Mouse (Mus musculus): Measurements from ENCODE around the gene Ly6c1. TPM values are rescaled to one million over a fixed set of nuclear protein-coding genes. Genes with fewer than 3 reads are reported as not detected.
"Not testable (repeated sequence)": the region's sequence is repeated elsewhere in the genome, so short reads cannot be mapped to it uniquely, and the experiment has no call there.

Gene Ly6c1
- 22.3 and 28.7 TPM in 2 replicates for total RNA-seq (2014; rRNA removed)
- polyA plus RNA-seq (2015; fragmentation: Nextera tagmentation; extraction: Ambion mirVana), result 22.8 and 22.9 TPM in 2 replicates

DNA sequence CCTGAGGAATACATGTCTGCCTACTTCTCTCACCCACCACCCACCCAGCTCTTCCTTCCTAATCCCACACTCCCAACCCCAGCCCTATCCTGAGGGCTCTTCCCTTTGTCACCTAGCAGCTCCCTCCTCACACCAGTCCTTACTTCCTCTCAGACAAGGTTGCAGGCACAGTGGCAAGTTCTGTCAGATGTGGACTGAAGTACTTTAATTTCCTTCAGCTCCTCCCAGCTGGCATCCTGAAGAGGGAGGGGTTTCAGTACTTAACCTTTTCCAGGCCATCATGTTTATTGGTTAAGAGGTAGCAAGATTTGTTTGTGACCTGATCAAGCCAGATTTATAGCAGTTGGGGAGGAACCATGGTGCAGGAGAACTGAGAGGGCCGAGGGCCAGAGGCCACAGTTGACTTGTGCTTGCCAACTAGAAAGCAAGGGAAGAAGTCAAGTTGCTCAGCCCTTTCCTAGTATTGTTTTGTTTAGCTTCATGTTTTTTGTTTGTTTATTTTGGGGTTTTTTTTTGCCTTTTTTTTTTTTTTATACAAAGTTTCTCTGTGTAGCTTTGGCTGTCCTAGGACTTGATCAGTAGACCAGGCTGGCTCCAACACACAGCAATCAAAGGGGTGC lies at the start of gene Ly6c1:
Ly6c1 (minus strand) TSS at position 189 of the 620 bp plus-strand sequence.
- H3K4me1 ChIP-seq (ENCODE audit: insufficient read depth); H3K9me3 ChIP-seq (ENCODE audit: low read length); H3K36me3 ChIP-seq (ENCODE audit: insufficient read depth); H3K4me2 ChIP-seq (ENCODE audit: low read depth); ATAC-seq; DNase-seq; H3K27ac ChIP-seq (ENCODE audit: low read depth, low read length); H3K27me3 ChIP-seq (ENCODE audit: insufficient read depth, low read length); H3K4me3 ChIP-seq (ENCODE audit: low read depth, low read length); H3K9ac ChIP-seq: not testable (repeated sequence)
- whole genome bisulfite sequencing, result 78% methylated on average over 1 of the region's 1 CpGs

DNA sequence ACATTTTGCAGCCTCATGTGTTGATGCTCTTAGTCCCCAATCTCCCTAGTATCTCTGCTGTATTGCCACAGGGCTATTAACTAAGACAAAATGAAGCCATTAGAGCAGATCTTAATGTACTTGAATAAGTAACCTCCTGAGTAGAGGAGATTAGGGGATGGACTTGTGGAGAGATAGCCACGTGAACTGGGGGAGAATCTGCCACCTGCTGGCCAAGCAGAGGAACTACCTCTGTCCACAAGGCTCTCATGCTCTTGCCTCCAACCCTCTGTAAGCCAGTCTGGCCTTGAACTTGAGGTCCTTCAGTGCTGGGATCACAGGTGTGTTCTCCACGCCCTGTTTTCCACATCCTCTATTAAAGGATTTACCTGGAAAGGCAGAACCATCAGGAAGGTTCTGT lies 39.4 kb upstream of the Ly6c1 start:
- not testable (repeated sequence) for H3K9me3 ChIP-seq (ENCODE audit: low read length); DNase-seq; ATAC-seq; H3K4me1 ChIP-seq (ENCODE audit: insufficient read depth); H3K9ac ChIP-seq; H3K36me3 ChIP-seq (ENCODE audit: insufficient read depth); H3K4me3 ChIP-seq (ENCODE audit: low read depth, low read length); H3K4me2 ChIP-seq (ENCODE audit: low read depth); H3K27me3 ChIP-seq (ENCODE audit: insufficient read depth, low read length); H3K27ac ChIP-seq (ENCODE audit: low read depth, low read length)
- WGBS, result 12% methylated on average over 2 of the region's 2 CpGs

DNA sequence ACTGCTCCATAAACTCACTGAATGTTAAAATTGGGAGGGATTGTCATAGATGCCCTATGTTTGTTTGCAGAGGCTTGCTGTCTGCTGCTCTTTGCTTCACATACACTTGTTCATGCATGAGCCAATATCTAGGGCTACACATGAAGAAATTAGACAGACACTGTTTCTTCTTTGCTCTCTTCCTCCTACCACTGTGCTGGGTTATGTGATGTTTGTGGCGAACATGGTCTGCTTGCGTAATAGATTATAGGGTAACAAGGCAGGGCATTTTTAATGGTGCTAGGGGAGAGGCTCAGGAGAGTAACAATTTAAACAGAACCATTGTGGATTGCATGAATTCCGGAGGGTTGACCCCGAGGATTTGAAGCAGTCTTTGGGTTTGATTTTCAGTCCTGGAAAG lies 21.3 kb upstream of the Ly6c1 start:
- Histone ChIP-seq H3K4me3 (ENCODE audit: low read depth, low read length) (no peak overlapping the region), H3K27me3 (ENCODE audit: insufficient read depth, low read length) (no peaks in the 10 kb centered on the region), H3K36me3 (ENCODE audit: insufficient read depth) (no peaks in the 10 kb centered on the region), H3K9ac (no peak overlapping the region), H3K4me2 (ENCODE audit: low read depth) (no peak overlapping the region), H3K27ac (ENCODE audit: low read depth, low read length) (no peak overlapping the region), H3K9me3 (ENCODE audit: low read length) (no peaks in the 10 kb centered on the region), H3K4me1 (ENCODE audit: insufficient read depth) (no peaks in the 10 kb centered on the region)
- no peak for TF ChIP-seq CTCF (IDR thresholded peaks at IDR 0.05; ENCODE audit: low read depth)
- ATAC-seq (no peak), DNase-seq (no peak)
- WGBS, result 86% methylated on average over 4 of the region's 4 CpGs

DNA sequence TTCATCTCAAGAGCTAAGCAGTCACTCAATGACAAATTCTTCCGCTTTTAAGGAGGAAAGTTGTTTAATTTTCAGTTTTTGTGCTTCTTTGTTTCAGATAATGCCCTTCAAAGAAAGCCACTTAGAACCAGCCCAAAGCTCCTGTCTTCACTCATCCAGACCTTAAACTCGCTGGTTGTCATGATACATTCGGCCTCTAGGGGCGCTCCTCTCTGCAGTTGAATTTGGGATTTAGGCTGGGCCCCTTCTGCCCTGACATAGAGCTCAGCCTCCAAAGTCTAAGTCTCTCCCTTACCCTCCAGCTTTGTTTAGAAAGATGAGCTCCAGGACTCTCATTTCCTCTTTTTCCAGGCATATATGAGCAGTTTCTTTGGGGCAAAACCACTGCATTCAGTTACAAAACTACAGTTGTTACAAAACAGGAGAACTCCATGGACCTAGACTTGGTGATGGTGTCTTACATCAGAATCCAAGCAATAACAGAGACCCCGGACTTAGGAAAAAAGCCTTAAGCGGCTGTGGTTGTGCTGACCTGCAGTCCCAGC lies 13.5 kb upstream of the Ly6c1 start:
- 39% methylated on average over 6 of the region's 6 CpGs for WGBS
- H3K27me3 ChIP-seq (ENCODE audit: insufficient read depth, low read length); H3K36me3 ChIP-seq (ENCODE audit: insufficient read depth); H3K9me3 ChIP-seq (ENCODE audit: low read length); H3K4me1 ChIP-seq (ENCODE audit: insufficient read depth); H3K27ac ChIP-seq (ENCODE audit: low read depth, low read length); H3K4me2 ChIP-seq (ENCODE audit: low read depth); ATAC-seq; H3K9ac ChIP-seq; H3K4me3 ChIP-seq (ENCODE audit: low read depth, low read length): not testable (repeated sequence)
- DNase-seq, result peak; percentile 14
- peak; percentile 66 for TF ChIP-seq CTCF (IDR thresholded peaks at IDR 0.05; ENCODE audit: low read depth)

DNA sequence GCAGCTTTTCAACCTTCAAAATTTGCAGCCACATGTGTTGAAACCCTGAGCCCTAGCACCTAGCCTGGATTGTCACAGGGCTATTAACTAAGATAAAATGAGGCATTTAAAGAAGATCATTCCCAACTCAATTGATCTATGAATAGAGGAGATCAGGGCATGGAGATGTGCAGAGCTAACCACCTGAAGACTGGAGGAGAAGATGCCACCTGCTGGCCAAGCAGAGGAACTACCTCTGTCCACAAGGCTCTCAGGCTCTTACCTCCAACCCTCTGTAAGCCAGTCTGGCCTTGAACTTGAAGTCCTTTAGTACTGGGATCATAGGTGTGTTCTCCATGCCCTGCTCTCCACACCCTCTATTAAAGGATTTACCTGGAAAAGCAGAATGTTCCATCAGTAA lies 11.9 kb upstream of the Ly6c1 start:
- DNase-seq (peak; percentile 2), ATAC-seq (no peak)
- Histone ChIP-seq H3K4me3 (ENCODE audit: low read depth, low read length) (no peak overlapping the region), H3K9me3 (ENCODE audit: low read length) (no peaks in the 10 kb centered on the region), H3K27me3 (ENCODE audit: insufficient read depth, low read length) (no peaks in the 10 kb centered on the region), H3K4me2 (ENCODE audit: low read depth) (no peak overlapping the region), H3K9ac (no peak overlapping the region), H3K36me3 (ENCODE audit: insufficient read depth) (no peaks in the 10 kb centered on the region), H3K4me1 (ENCODE audit: insufficient read depth) (no peaks in the 10 kb centered on the region), H3K27ac (ENCODE audit: low read depth, low read length) (no peak overlapping the region)
- peak; percentile 64 for TF ChIP-seq CTCF (IDR thresholded peaks at IDR 0.05; ENCODE audit: low read depth)

DNA sequence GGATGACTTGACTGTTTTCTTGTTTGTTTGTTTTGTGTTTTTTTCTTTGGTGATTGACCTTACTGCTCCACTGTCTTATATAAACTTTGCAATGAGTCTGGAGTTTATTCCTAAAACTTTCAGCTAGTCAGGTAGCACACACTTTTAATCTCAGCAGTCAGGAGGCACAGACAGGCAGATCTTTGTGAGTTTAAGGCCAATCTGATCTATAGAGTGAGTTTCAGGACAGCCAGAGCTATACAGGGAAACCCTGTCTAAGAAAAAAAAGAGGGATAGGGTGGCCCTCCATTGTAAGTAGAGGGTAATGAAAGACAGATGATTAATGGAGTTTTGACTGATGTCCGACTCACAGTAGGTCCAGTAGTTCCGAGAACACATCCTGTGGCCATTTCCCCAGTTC lies 7.4 kb upstream of the Ly6c1 start:
- no peak overlapping the region for H3K4me3 ChIP-seq (ENCODE audit: low read depth, low read length)
- no peak overlapping the region for H3K4me2 ChIP-seq (ENCODE audit: low read depth)
- no peaks in the 10 kb centered on the region for H3K36me3 ChIP-seq (ENCODE audit: insufficient read depth)
- no peak overlapping the region for H3K27ac ChIP-seq (ENCODE audit: low read depth, low read length)
- WGBS, result 89% methylated on average over 2 of the region's 2 CpGs
- no peak for TF ChIP-seq CTCF (IDR thresholded peaks at IDR 0.05; ENCODE audit: low read depth)
- H3K9ac ChIP-seq, result no peak overlapping the region
- no peak for ATAC-seq
- no peaks in the 10 kb centered on the region for H3K27me3 ChIP-seq (ENCODE audit: insufficient read depth, low read length)
- no peak for DNase-seq
- H3K4me1 ChIP-seq (ENCODE audit: insufficient read depth), result no peaks in the 10 kb centered on the region
- H3K9me3 ChIP-seq (ENCODE audit: low read length), result no peaks in the 10 kb centered on the region

DNA sequence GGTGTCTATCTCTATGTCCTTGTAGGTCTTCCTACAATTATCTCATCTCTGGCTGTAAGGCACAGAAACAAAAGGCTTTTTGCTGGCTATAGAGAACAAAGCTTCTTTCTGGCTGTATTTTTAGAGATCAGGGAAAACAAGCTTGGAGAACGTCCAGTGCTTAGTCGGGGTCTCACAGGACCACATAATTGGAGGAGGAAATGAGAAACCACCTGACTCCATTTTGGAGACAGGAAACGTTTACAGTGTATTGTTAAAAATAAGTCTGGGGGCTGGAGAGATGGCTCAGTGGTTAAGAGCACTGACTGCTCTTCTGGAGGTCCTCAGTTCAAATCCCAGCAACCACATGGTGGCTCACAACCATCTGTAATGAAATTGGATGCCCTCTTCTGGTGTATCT lies 6.8 kb upstream of the Ly6c1 start:
- not testable (repeated sequence) for H3K4me2 ChIP-seq (ENCODE audit: low read depth); H3K27ac ChIP-seq (ENCODE audit: low read depth, low read length); H3K27me3 ChIP-seq (ENCODE audit: insufficient read depth, low read length); H3K4me3 ChIP-seq (ENCODE audit: low read depth, low read length); DNase-seq; H3K9me3 ChIP-seq (ENCODE audit: low read length); H3K36me3 ChIP-seq (ENCODE audit: insufficient read depth); H3K4me1 ChIP-seq (ENCODE audit: insufficient read depth); H3K9ac ChIP-seq; ATAC-seq
- WGBS, result 11% methylated on average over 3 of the region's 3 CpGs

DNA sequence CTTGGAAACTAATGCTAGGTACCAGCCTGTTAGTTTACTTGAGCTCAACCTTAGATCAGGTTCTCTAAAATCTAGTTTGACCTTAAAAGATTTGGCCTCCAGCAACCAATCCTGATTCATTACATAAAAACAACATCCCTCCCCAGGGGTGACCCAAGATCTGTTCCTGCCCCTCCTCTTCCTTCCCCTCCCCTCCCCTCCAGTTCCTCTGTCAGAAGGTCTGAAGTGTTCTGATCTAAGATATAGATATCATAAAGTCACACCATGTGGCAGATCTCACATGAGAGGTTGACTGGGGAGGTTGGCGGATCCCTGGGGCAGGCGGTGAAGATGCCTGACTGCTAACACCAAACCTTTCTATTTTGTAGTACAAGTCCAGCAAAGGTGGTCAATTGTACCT lies 3.8 kb upstream of the Ly6c1 start:
- WGBS, result 98% methylated on average over 2 of the region's 2 CpGs
- not testable (repeated sequence) for ATAC-seq; H3K27me3 ChIP-seq (ENCODE audit: insufficient read depth, low read length); H3K27ac ChIP-seq (ENCODE audit: low read depth, low read length); H3K4me2 ChIP-seq (ENCODE audit: low read depth); H3K4me3 ChIP-seq (ENCODE audit: low read depth, low read length); H3K4me1 ChIP-seq (ENCODE audit: insufficient read depth); H3K36me3 ChIP-seq (ENCODE audit: insufficient read depth); H3K9ac ChIP-seq; DNase-seq; H3K9me3 ChIP-seq (ENCODE audit: low read length)

DNA sequence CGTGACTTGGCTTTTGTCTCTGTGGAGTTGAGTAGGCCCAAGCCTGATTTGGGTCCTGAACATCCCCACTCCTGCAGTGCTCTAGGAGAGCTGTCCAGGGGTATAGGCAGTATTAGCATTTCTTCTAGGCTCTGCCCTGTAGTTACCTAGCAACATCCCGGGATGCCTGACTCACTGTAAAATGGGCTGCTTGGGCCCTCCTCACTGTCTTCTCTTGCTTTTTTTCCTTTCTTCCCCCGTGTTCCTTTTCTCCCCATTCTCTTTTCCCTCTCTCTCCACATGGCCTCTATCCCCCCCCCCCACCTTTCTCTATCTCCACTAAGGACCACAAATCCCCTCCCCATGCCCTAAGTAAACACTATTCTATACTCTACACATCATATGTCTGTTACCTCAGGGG lies 2.5 kb upstream of the Ly6c1 start:
- 44% methylated on average over 2 of the region's 3 CpGs for WGBS

DNA sequence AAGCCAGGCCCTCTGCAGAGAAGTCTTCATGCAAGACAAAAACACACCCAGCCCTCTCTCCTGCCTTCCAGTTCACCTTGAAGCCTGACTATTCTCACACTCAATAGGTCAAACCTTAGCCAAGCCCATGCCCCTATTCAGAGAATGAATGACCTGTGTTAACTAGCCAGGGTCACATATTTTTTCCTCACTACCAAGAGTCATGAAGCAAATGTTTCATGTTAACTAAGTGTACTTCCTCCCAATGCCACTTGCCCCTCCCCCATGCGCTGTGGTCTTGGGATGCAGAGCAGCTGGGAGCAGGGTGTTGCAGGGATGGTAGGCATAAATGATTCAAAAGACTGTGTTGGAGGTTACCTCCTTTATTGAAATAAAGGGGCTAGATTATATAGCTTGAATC lies 2.0 kb upstream of the Ly6c1 start:
- H3K9ac ChIP-seq; H3K9me3 ChIP-seq (ENCODE audit: low read length); H3K27me3 ChIP-seq (ENCODE audit: insufficient read depth, low read length); H3K4me3 ChIP-seq (ENCODE audit: low read depth, low read length); ATAC-seq; DNase-seq; H3K4me1 ChIP-seq (ENCODE audit: insufficient read depth); H3K36me3 ChIP-seq (ENCODE audit: insufficient read depth); H3K4me2 ChIP-seq (ENCODE audit: low read depth); H3K27ac ChIP-seq (ENCODE audit: low read depth, low read length): not testable (repeated sequence)
- 80% methylated on average over 1 of the region's 1 CpGs for WGBS

More for the DNA sequence above, 2.5 kb upstream of the Ly6c1 start:
- H3K9ac ChIP-seq; DNase-seq; H3K9me3 ChIP-seq (ENCODE audit: low read length); H3K4me3 ChIP-seq (ENCODE audit: low read depth, low read length); H3K4me2 ChIP-seq (ENCODE audit: low read depth); H3K4me1 ChIP-seq (ENCODE audit: insufficient read depth); H3K36me3 ChIP-seq (ENCODE audit: insufficient read depth); H3K27me3 ChIP-seq (ENCODE audit: insufficient read depth, low read length); ATAC-seq; H3K27ac ChIP-seq (ENCODE audit: low read depth, low read length): not testable (repeated sequence)
